Mouse (Mus musculus) layer of hippocampus, adult 8-10 months (tissue): ENCODE data around the gene Lrrn2. TPM values are rescaled to one million over a fixed set of nuclear protein-coding genes. Genes with fewer than 3 reads are reported as not detected.

ENCODE experiments used
- DNase-seq, 2 experiments: peaks; one replicate each; pipeline ENCODE4 v3.0.0; 2022; ENCODE audit warnings: low spot score in 2 of 2
- total RNA-seq, 4 experiments: library from RNA; stranded (reverse); gene quantifications; 2 replicates each; pipeline ENCODE4 v1.2.4; 2022

The Lrrn2 gene
- total RNA-seq = 100 to 1,000 TPM; 182 to 196 (median 188) TPM

GRCm38 (mm10) chr1:132880161-132881005, at the start of gene Lrrn2:
TSS of gene Lrrn2 (plus strand) at chr1:132880273.
- DNase-seq = peak; percentile 66 to 71

- DNase-seq = no peak
Observed at GRCm38 (mm10) chr1:132831963-132832362, 48.1 kb upstream of the Lrrn2 start.

GRCm38 (mm10) chr1:132834037-132834436, 46.0 kb upstream of the Lrrn2 start:
- DNase-seq = no peak

GRCm38 (mm10) chr1:132836895-132837294, 43.2 kb upstream of the Lrrn2 start:
- peak in 1 of 2 experiments; percentile 34 for DNase-seq

GRCm38 (mm10) chr1:132837691-132838090, 42.4 kb upstream of the Lrrn2 start:
- no peak for DNase-seq

GRCm38 (mm10) chr1:132838371-132838770, 41.7 kb upstream of the Lrrn2 start:
- DNase-seq = no peak

GRCm38 (mm10) chr1:132843612-132844011, 36.5 kb upstream of the Lrrn2 start:
- DNase-seq = no peak

- DNase-seq = peak; percentile 27 to 32
Observed at GRCm38 (mm10) chr1:132844088-132844804, 35.8 kb upstream of the Lrrn2 start.

- no peak for DNase-seq
Observed at GRCm38 (mm10) chr1:132845766-132846165, 34.3 kb upstream of the Lrrn2 start.

- no peak for DNase-seq
Observed at GRCm38 (mm10) chr1:132850809-132851208, 29.3 kb upstream of the Lrrn2 start.

- DNase-seq = no peak
Observed at GRCm38 (mm10) chr1:132851296-132851695, 28.8 kb upstream of the Lrrn2 start.

- DNase-seq = no peak
Observed at GRCm38 (mm10) chr1:132851771-132852170, 28.3 kb upstream of the Lrrn2 start.

- no peak for DNase-seq
Observed at GRCm38 (mm10) chr1:132853312-132853711, 26.8 kb upstream of the Lrrn2 start.

GRCm38 (mm10) chr1:132858516-132859383, 21.3 kb upstream of the Lrrn2 start:
- DNase-seq = peak; percentile 47 to 48

GRCm38 (mm10) chr1:132864220-132864619, 15.9 kb upstream of the Lrrn2 start:
- no peak for DNase-seq

- no peak for DNase-seq
Observed at GRCm38 (mm10) chr1:132865585-132865984, 14.5 kb upstream of the Lrrn2 start.

- DNase-seq = no peak
Observed at GRCm38 (mm10) chr1:132870327-132870726, 9.7 kb upstream of the Lrrn2 start.

- DNase-seq = no peak
Observed at GRCm38 (mm10) chr1:132878951-132879610, 992 bp upstream of the Lrrn2 start.

GRCm38 (mm10) chr1:132879801-132880160, 292 bp upstream of the Lrrn2 start:
- no peak for DNase-seq

GRCm38 (mm10) chr1:132881041-132881761, 1.1 kb downstream of the Lrrn2 start:
- peak; percentile 76 to 80 for DNase-seq
